8 mouse cellular contexts compared by ENCODE assay signal in the genomic region with DNA sequence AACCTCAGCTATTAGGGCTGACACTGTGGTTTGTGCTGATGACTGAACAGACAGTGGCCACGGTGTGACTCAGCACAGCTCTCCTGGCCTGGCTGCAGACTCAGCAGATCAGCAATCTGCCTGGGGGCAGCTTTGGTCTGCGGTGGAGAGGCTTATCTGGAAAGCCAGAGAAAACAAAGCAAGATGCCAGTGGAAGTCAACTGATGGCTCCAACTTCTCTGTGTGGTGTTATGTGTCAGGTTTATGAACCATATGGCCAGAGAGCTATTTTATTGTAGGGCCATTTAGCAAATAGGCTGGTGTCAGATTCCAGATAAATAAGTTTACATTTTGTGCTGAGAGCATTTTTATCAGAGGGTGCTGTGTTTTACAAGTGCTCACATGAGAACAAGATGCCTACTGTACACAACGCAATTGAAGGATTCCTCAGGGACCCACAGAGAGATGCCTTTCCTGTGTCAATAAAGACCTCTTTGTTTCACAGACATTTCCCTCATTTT. TPM values are rescaled to one million over a fixed set of nuclear protein-coding genes. Genes with fewer than 3 reads are reported as not detected.
DNase-seq lines count a peak whose midpoint lies in the region; ATAC-seq lines count a peak whose summit lies in the region.

No protein-coding gene starts in this region.

- H3K4me2 ChIP-seq in kidney, embryonic 16.5 days (replicated peaks; ENCODE audit: low read depth, low read length): no peak overlapping the region
- H3K4me2 ChIP-seq in hindbrain, embryonic 11.5 days (replicated peaks; ENCODE audit: low read depth, low read length): no peak overlapping the region

- no peaks in the 10 kb centered on the region for H3K27me3 ChIP-seq in kidney, embryonic 16.5 days (ENCODE audit: insufficient read depth, low read length)
- H3K27me3 ChIP-seq in hindbrain, embryonic 11.5 days (ENCODE audit: control insufficient read depth, insufficient read depth, low read length): no peaks in the 10 kb centered on the region
- H3K27me3 ChIP-seq in megakaryocyte, embryonic 14.5 days (replicated peaks): peaks cover 9% of the 10 kb centered on the region

- DNase-seq in kidney, adult 11 months: no peak
- peak; percentile 64 to 66 for DNase-seq in adrenal gland, postnatal 36 days
- DNase-seq in hindbrain, embryonic 11.5 days (ENCODE audit: low spot score): peak; percentile 30
- no peak for DNase-seq in layer of hippocampus, postnatal 14 days (ENCODE audit: low spot score in 2 of 2)
- DNase-seq in urinary bladder, postnatal 10 days (ENCODE audit: low spot score): no peak

- peak; percentile 87 for ATAC-seq in kidney, embryonic 16.5 days (ENCODE audit: low FRiP score, low TSS enrichment)
- peak; percentile 80 for ATAC-seq in hindbrain, embryonic 11.5 days (ENCODE audit: low FRiP score)
- no peak for ATAC-seq in monocyte, adult 5-6 weeks (replicated peaks; ENCODE audit: insufficient number of reproducible peaks, low FRiP score, low TSS enrichment, poor library complexity, severe bottlenecking)

- H3K9ac ChIP-seq in kidney, embryonic 16.5 days (replicated peaks; ENCODE audit: low read length): no peak overlapping the region
- H3K9ac ChIP-seq in hindbrain, embryonic 11.5 days (ENCODE audit: low read depth, low read length): no peak overlapping the region

- H3K36me3 ChIP-seq in kidney, embryonic 16.5 days (ENCODE audit: insufficient read depth, low read length): no peaks in the 10 kb centered on the region
- H3K36me3 ChIP-seq in hindbrain, embryonic 11.5 days (ENCODE audit: control insufficient read depth, insufficient read depth, low read length): no peaks in the 10 kb centered on the region
- no peaks in the 10 kb centered on the region for H3K36me3 ChIP-seq in megakaryocyte, embryonic 14.5 days (replicated peaks; ENCODE audit: low read length)

- H3K9me3 ChIP-seq in kidney, embryonic 16.5 days (ENCODE audit: low read length): no peaks in the 10 kb centered on the region
- H3K9me3 ChIP-seq in hindbrain, embryonic 11.5 days (ENCODE audit: control insufficient read depth, low read length): no peaks in the 10 kb centered on the region
- H3K9me3 ChIP-seq in megakaryocyte, embryonic 14.5 days: no peaks in the 10 kb centered on the region

- H3K27ac ChIP-seq in kidney, embryonic 16.5 days (ENCODE audit: low read length): 0 out of 2 replicates have a peak overlapping the region, but pooled peaks have one; percentile 24
- no peak overlapping the region for H3K27ac ChIP-seq in hindbrain, embryonic 11.5 days (ENCODE audit: low read depth, low read length)

- H3K4me3 ChIP-seq in kidney, embryonic 16.5 days (ENCODE audit: low read length): no peak overlapping the region
- no peak overlapping the region for H3K4me3 ChIP-seq in hindbrain, embryonic 11.5 days (ENCODE audit: low read depth, low read length)
- H3K4me3 ChIP-seq in megakaryocyte, embryonic 14.5 days (replicated peaks): peak overlapping the region; percentile 50

- H3K4me1 ChIP-seq in kidney, embryonic 16.5 days (ENCODE audit: insufficient read depth, low read length): peaks cover 12% of the 10 kb centered on the region
- no peaks in the 10 kb centered on the region for H3K4me1 ChIP-seq in hindbrain, embryonic 11.5 days (replicated peaks; ENCODE audit: control insufficient read depth, insufficient read depth, low read length)
- H3K4me1 ChIP-seq in megakaryocyte, embryonic 14.5 days: peaks cover 9% of the 10 kb centered on the region

- WGBS in kidney, embryonic 16.5 days: 7% methylated on average over 3 of the region's 3 CpGs
- 33% methylated on average over 3 of the region's 3 CpGs for WGBS in hindbrain, embryonic 11.5 days

RNA-seq across cellular contexts. Expression of a gene that starts 33.6 kb away (rescaled TPM):
- polyA plus RNA-seq in kidney, embryonic 16.5 days (2015; fragmentation: Nextera tagmentation; extraction: Ambion mirVana): 23.8 and 24.4 TPM in 2 replicates
- total RNA-seq in adrenal gland, postnatal 36 days (2021): 10 to 100 TPM; 37.0 to 65.8 TPM
- 28.0 and 28.1 TPM in 2 replicates for polyA plus RNA-seq in hindbrain, embryonic 11.5 days (2014; fragmentation: Nextera tagmentation; extraction: Ambion mirVana)
- 0.07 TPM in 1 of 2 replicates, not detected in the other for polyA plus RNA-seq in megakaryocyte, embryonic 14.5 days (2012; ENCODE audit: insufficient read depth, low replicate concordance)
- 1 to 10 TPM; 3.9 to 5.5 TPM for total RNA-seq in layer of hippocampus, postnatal 14 days (2021)
- total RNA-seq in monocyte, adult 5-6 weeks (2017): not detected in 3 replicates

Comparison
In these comparisons a context has a peak if more than half of its experiments do, and no peak if none do; other contexts are left out.
1. DNase-seq: peak in adrenal gland, postnatal 36 days (2 of 2) and hindbrain, embryonic 11.5 days (single experiment); none in kidney, adult 11 months (single experiment), layer of hippocampus, postnatal 14 days (0 of 2) and urinary bladder, postnatal 10 days (single experiment).
2. RNA of a gene that starts 33.6 kb away (total RNA-seq): 37.0 to 65.8 TPM in adrenal gland, postnatal 36 days; 3.9 to 5.5 TPM in layer of hippocampus, postnatal 14 days and not detected in monocyte, adult 5-6 weeks; every median in the first group is over 4 times any median in the second.